Comparison of ENCODE assay signal across 8 mouse cellular contexts in genomic region chr5:139717723-139718122, GRCm38 (mm10). TPM values are rescaled to one million over a fixed set of nuclear protein-coding genes. Genes with fewer than 3 reads are reported as not detected.
DNase-seq lines count a peak whose midpoint lies in the region; ATAC-seq and TF ChIP-seq lines count a peak whose summit lies in the region.

No protein-coding gene starts in this region.

- H3K27me3 ChIP-seq in heart, embryonic 10.5 days (ENCODE audit: insufficient read depth, poor library complexity, severe bottlenecking) = peaks cover 12% of the 10 kb centered on the region; the same call in 1 of the 2 replicates
- no peaks in the 10 kb centered on the region for H3K27me3 ChIP-seq in lung, postnatal 0 days (replicated peaks; ENCODE audit: insufficient read depth, low read length)
- H3K27me3 ChIP-seq in spleen, adult 2 months (ENCODE audit: control insufficient read depth, insufficient read depth, low read length) = no peaks in the 10 kb centered on the region

- no peak overlapping the region for H3K27ac ChIP-seq in heart, embryonic 10.5 days
- H3K27ac ChIP-seq in lung, postnatal 0 days (ENCODE audit: low read length) = no peak overlapping the region
- no peak overlapping the region for H3K27ac ChIP-seq in spleen, adult 2 months (ENCODE audit: insufficient read depth, low read length)

- H3K36me3 ChIP-seq in heart, embryonic 10.5 days = no peaks in the 10 kb centered on the region
- H3K36me3 ChIP-seq in lung, postnatal 0 days (ENCODE audit: insufficient read depth, low read length) = no peaks in the 10 kb centered on the region
- no peaks in the 10 kb centered on the region for H3K36me3 ChIP-seq in spleen, adult 2 months (ENCODE audit: control insufficient read depth, insufficient read depth, low read length)

- no peak for TF ChIP-seq POLR2A in spleen, adult 2 months (IDR thresholded peaks at IDR 0.05; ENCODE audit: low read depth, low read length)

- peaks cover 4% of the 10 kb centered on the region for H3K4me1 ChIP-seq in heart, embryonic 10.5 days
- no peaks in the 10 kb centered on the region for H3K4me1 ChIP-seq in lung, postnatal 0 days (ENCODE audit: insufficient read depth, low read depth, low read length)
- H3K4me1 ChIP-seq in spleen, adult 2 months (ENCODE audit: control insufficient read depth, insufficient read depth, insufficient read length) = no peaks in the 10 kb centered on the region

- no peak overlapping the region for H3K4me3 ChIP-seq in heart, embryonic 10.5 days
- no peak overlapping the region for H3K4me3 ChIP-seq in lung, postnatal 0 days (ENCODE audit: low read depth, low read length)
- H3K4me3 ChIP-seq in spleen, adult 2 months (ENCODE audit: extremely low read depth, insufficient read depth, insufficient read length) = no peak overlapping the region

- TF ChIP-seq EP300 in lung, postnatal 0 days (IDR thresholded peaks at IDR 0.05) = no peak

- H3K9ac ChIP-seq in lung, postnatal 0 days (replicated peaks; ENCODE audit: low read depth) = no peak overlapping the region

- peak; percentile 78 for ATAC-seq in lung, postnatal 0 days

- peak; percentile 98 for TF ChIP-seq CTCF in lung, postnatal 0 days (IDR thresholded peaks at IDR 0.05)
- TF ChIP-seq CTCF in spleen, adult 2 months (IDR thresholded peaks at IDR 0.05; ENCODE audit: extremely low read depth, insufficient read depth, insufficient read length, insufficient replicate concordance) = peak; percentile 83; the same call in 1 of the 2 replicates

- intact Hi-C loops in heart, postnatal 25 days (cut with DNase I) = loop anchor here (1.0 kb wide), 2 partner anchors 28 to 33 kb away; no protein-coding TSS in a partner anchor

- DNase-seq in heart, adult 18-20 months = peak; percentile 60 to 80
- DNase-seq in heart, postnatal 25 days (ENCODE audit: low spot score) = no peak
- DNase-seq in Muller cell, postnatal 12 days (ENCODE audit: inconsistent ontology term) = peak; percentile 63
- DNase-seq in cerebellum, postnatal 14 days = peak; percentile 80 to 82
- peak; percentile 87 for DNase-seq in heart, embryonic 10.5 days (ENCODE audit: low spot score)
- peak; percentile 70 to 80 for DNase-seq in kidney, postnatal 4 days
- peak; percentile 79 for DNase-seq in lung, postnatal 0 days (ENCODE audit: low spot score)
- peak in 1 of 2 experiments; percentile 16 for DNase-seq in spleen, adult 2 months (ENCODE audit: low read depth in 1 of 2, low spot score in 2 of 2)

- WGBS in heart, embryonic 10.5 days = 94% methylated on average over 2 of the region's 2 CpGs
- WGBS in lung, postnatal 0 days = 93% methylated on average over 2 of the region's 2 CpGs
- 95% methylated on average over 2 of the region's 2 CpGs for WGBS in spleen, adult 2 months

- H3K9me3 ChIP-seq in heart, embryonic 10.5 days = no peaks in the 10 kb centered on the region
- no peaks in the 10 kb centered on the region for H3K9me3 ChIP-seq in lung, postnatal 0 days (ENCODE audit: low read length)

- no peak overlapping the region for H3K4me2 ChIP-seq in lung, postnatal 0 days (replicated peaks; ENCODE audit: low read depth, low read length)

RNA-seq across cellular contexts. Expression of gene Micall2, which starts 18.4 kb away (rescaled TPM):
- 1 to 10 TPM; 1.2 to 2.1 TPM for total RNA-seq in heart, adult 18-20 months (2021)
- total RNA-seq in heart, postnatal 25 days (2021) = 1 to 10 TPM; 2.7 to 3.2 TPM
- polyA plus RNA-seq in heart, embryonic 10.5 days (2016; fragmentation: Nextera tagmentation; extraction: Ambion mirVana) = 4.1 and 5.7 TPM in 2 replicates
- 2.7 and 3.7 TPM in 2 replicates for polyA plus RNA-seq in lung, postnatal 0 days (2015; fragmentation: Nextera tagmentation; extraction: Ambion mirVana)
- polyA plus RNA-seq in spleen, adult 2 months (2012; rRNA removed) = 7.0 and 7.6 TPM in 2 replicates

RNA-seq across cellular contexts. Expression of gene Ints1, which starts 57.8 kb away (rescaled TPM):
- total RNA-seq in heart, adult 18-20 months (2021) = 10 to 100 TPM; 37.7 to 39.5 TPM
- 10 to 100 TPM; 43.3 to 47.3 TPM for total RNA-seq in heart, postnatal 25 days (2021)
- polyA plus RNA-seq in heart, embryonic 10.5 days (2016; fragmentation: Nextera tagmentation; extraction: Ambion mirVana) = 30.3 and 31.3 TPM in 2 replicates
- polyA plus RNA-seq in lung, postnatal 0 days (2015; fragmentation: Nextera tagmentation; extraction: Ambion mirVana) = 8.6 TPM in 2 replicates
- polyA plus RNA-seq in spleen, adult 2 months (2012; rRNA removed) = 72.1 and 85.4 TPM in 2 replicates
